Mouse (Mus musculus) kidney, embryonic 14.5 days (tissue): ENCODE data around the gene Snx9. TPM values are rescaled to one million over a fixed set of nuclear protein-coding genes. Genes with fewer than 3 reads are reported as not detected.

Experiments used
- ATAC-seq: fragments of 200-750 bp; cut with Nextera tagmentation; 2 replicates; pipeline ENCODE4 v1.8.0; 2017; ENCODE audit warnings: moderate number of reproducible peaks, mild to moderate bottlenecking, moderate TSS enrichment, moderate library complexity; ENCODE audit not compliant: low FRiP score, low TSS enrichment
- H3K27ac ChIP-seq: fragments of 300-500 bp; sonication (generic); 2 replicates; pipeline ENCODE4 v1.5.1; 2014; ENCODE audit warnings: low read depth, mild to moderate bottlenecking, low read length, moderate library complexity, mixed read lengths
- H3K27me3 ChIP-seq: fragments of 300-500 bp; sonication (generic); 2 replicates; pipeline ENCODE4 v1.6.1; 2014; ENCODE audit warnings: mild to moderate bottlenecking, low read length; ENCODE audit not compliant: control insufficient read depth, insufficient read depth
- H3K36me3 ChIP-seq: fragments of 300-500 bp; sonication (generic); 2 replicates; pipeline ENCODE4 v1.6.1; 2014; ENCODE audit warnings: low read length, mixed read lengths; ENCODE audit not compliant: control insufficient read depth, insufficient read depth
- H3K4me1 ChIP-seq: fragments of 300-500 bp; sonication (generic); 2 replicates; pipeline ENCODE4 v1.6.1; 2014; ENCODE audit warnings: low read length, mixed read lengths; ENCODE audit not compliant: control insufficient read depth, insufficient read depth
- H3K4me2 ChIP-seq: fragments of 300-500 bp; sonication (generic); replicated peaks from 2 replicates; pipeline ENCODE4 v1.6.1; 2014; ENCODE audit warnings: low read depth, mild to moderate bottlenecking, low read length
- H3K4me3 ChIP-seq: fragments of 300-500 bp; sonication (generic); 2 replicates; pipeline ENCODE4 v1.5.1; 2014; ENCODE audit warnings: mild to moderate bottlenecking, low read length
- H3K9ac ChIP-seq: fragments of 300-500 bp; sonication (generic); 2 replicates; pipeline ENCODE4 v1.6.1; 2014; ENCODE audit warnings: low read depth, mild to moderate bottlenecking, low read length, moderate library complexity
- H3K9me3 ChIP-seq: fragments of 300-500 bp; sonication (generic); 2 replicates; pipeline ENCODE4 v1.6.1; 2016; ENCODE audit warnings: low read length; ENCODE audit not compliant: control insufficient read depth
- WGBS: fragments of 180-500 bp; shearing (Covaris S2); extraction: QIAGEN DNeasy Blood & Tissue Kit; methylation state at CpG from one replicate; pipeline ENCODE4 v1.1.7; 2014; 5-methylcytosine and 5-hydroxymethylcytosine counted together
- polyA plus RNA-seq: library from polyadenylated mRNA; unstranded; fragments of >200 nt; fragmentation: Nextera tagmentation; extraction: Ambion mirVana; gene quantifications from 2 replicates; pipeline ENCODE4 v1.2.1, GENCODE M21; 2014

The Snx9 gene
- polyA plus RNA-seq, 1 experiment from 2014 or later: 44.5 TPM

DNA sequence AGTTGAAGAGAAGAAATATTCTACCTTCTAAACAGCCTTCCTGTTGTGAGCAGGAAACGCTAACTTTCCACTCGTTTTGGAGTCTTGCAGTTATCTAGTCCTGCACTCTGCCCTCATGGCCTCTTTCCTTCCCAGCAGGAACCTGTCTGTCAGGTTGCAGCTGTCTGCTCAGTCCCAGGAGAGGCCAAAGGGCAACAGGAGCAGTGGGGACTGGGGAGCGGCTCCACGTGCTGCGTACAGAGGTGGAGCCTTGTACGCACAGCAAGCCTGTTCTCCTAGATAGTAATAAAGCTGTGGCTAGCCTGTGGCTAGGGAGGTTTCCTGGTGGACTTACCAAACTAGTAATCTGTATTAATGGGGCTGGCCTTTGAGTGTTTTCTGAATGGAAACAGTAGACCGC lies 52.0 kb downstream of the Snx9 start:
- Histone ChIP-seq H3K27ac (peak overlapping the region; percentile 70), H3K4me2 (no peak overlapping the region), H3K9ac (no peak overlapping the region), H3K36me3 (peaks cover 20% of the 10 kb centered on the region; the same call in 1 of the 2 replicates), H3K4me3 (no peak overlapping the region), H3K27me3 (no peaks in the 10 kb centered on the region), H3K9me3 (no peaks in the 10 kb centered on the region), H3K4me1 (peaks cover 9% of the 10 kb centered on the region; the same call in 1 of the 2 replicates)
- ATAC-seq: peak; percentile 67
- WGBS: 18% methylated on average over 7 of the region's 7 CpGs

DNA sequence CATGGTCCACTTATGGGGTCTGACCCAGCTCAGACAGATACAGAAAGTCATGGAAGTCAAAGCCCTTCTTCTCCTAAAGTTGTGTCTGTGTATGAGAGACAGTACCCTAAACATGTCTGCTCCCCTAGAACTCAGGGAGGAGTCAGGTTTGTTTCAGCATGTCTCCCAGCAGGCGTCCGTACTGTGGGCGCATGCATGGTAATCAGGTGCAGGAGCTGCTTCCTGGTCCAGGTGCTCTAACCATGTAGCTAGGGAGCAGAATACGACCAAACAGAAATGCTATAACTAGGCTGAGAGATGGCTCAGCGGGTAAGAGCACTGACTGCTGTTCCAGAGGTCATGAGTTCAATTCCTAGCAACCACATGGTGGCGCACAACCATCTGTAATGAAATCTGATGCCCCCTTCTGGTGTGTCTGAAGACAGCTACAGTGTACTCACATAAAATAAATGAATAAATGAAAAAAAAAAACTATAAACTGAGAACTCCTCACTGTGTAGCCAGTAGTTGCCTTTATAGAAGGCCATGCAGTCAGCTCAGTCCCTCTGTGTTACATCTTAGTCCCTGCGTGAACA lies 52.5 kb downstream of the Snx9 start:
- peaks cover 20% of the 10 kb centered on the region; the same call in 1 of the 2 replicates for H3K36me3 ChIP-seq
- no peak overlapping the region for H3K9ac ChIP-seq
- no peaks in the 10 kb centered on the region for H3K27me3 ChIP-seq
- 74% methylated on average over 7 of the region's 7 CpGs for WGBS
- peaks cover 9% of the 10 kb centered on the region; the same call in 1 of the 2 replicates for H3K4me1 ChIP-seq
- H3K27ac ChIP-seq: peak overlapping the region; percentile 70; the same call in 1 of the 2 replicates
- no peak for ATAC-seq
- no peaks in the 10 kb centered on the region for H3K9me3 ChIP-seq
- no peak overlapping the region for H3K4me3 ChIP-seq
- no peak overlapping the region for H3K4me2 ChIP-seq

DNA sequence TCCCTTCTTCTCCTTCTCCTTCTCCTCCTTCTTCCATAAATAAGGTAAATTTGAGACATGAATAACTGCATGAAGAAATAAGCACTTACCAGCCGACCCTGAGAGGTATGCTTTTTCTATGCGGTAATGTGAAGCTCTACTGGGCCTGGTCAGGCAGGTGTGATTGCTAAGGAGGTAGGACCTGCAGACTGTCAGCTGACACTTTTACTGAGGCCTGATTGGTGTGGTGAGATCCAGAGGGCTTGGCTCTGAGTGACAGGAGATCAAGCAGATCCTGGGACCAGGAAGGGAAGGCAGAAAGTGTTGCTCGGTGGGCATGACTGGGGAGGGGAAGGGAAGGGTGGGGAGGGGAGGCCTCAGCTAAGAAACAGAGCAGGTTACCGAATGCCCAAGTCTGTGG lies 54.9 kb downstream of the Snx9 start:
- Histone ChIP-seq H3K27me3 (no peaks in the 10 kb centered on the region), H3K27ac (no peak overlapping the region), H3K36me3 (peaks cover 28% of the 10 kb centered on the region; the same call in 1 of the 2 replicates), H3K9ac (no peak overlapping the region), H3K4me3 (no peak overlapping the region), H3K4me1 (peaks cover 13% of the 10 kb centered on the region; the same call in 1 of the 2 replicates), H3K4me2 (no peak overlapping the region), H3K9me3 (no peaks in the 10 kb centered on the region)
- no peak for ATAC-seq
- 62% methylated on average over 4 of the region's 4 CpGs for WGBS

DNA sequence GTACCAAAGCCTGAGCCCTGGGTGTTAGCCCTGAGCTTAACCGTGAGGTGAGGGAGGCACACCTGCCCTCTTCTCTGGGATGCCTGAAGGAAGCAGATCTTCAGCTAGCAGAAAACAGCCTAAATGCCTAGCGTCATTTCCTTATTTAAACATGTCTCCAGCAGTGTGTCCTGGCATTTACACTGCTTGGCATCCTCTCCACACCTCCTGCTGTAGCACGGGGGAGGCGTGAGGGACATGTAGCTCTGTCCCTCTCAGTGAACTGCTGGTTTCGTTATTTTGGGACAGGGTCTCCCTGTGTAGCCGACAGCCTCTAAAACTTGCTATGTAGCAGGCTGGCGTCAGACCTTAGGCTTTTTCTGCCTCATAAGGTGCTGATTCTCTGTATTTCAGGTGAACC lies 55.5 kb downstream of the Snx9 start:
- Histone ChIP-seq H3K9ac (no peak overlapping the region), H3K4me3 (no peak overlapping the region), H3K4me1 (peaks cover 13% of the 10 kb centered on the region; the same call in 1 of the 2 replicates), H3K9me3 (no peaks in the 10 kb centered on the region), H3K4me2 (no peak overlapping the region), H3K27me3 (no peaks in the 10 kb centered on the region), H3K36me3 (peaks cover 27% of the 10 kb centered on the region; the same call in 1 of the 2 replicates), H3K27ac (no peak overlapping the region)
- 91% methylated on average over 7 of the region's 7 CpGs for WGBS
- no peak for ATAC-seq

DNA sequence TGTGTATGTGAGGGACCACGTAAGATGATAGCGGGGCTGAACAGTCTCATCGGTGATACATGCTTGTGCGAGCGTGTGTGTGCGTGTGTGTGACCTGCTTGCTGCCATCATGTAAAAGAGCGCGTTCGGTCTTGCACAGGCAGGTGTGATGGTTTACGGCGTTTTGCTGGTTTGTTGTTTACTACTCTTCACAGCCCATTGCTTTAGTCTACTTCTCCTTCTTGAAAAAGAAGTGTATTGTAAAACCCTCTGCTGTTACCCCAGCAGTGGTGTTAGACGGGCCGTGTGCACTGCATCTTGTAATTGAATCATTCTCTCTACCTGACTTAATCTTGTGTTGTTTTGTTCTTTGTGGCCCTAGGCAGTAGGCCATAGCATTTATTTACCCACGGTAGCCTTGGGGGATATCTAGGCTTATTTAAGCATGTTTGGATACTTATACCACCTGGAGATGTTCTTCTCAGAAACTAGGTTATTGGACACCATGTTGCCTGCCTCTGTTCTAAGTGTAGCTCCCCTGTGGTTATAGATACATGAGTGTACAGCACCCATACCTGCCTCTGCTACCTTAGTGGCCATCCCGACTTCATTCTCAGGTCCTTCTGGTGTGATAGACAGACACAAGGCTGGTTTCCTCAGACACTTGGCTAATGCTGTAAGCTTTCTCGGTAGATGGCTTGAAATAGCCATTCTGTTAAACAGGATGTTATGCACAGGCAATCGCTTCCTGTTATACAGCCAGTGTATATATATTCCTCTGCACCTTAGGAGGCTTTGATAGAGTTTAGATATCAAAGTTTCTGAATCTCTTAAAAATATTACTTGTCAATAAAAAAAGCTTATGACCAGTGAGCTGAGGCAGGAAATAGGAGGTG lies 56.4 kb downstream of the Snx9 start:
- no peak for ATAC-seq
- Histone ChIP-seq H3K4me1 (peaks cover 9% of the 10 kb centered on the region; the same call in 1 of the 2 replicates), H3K9ac (no peak overlapping the region), H3K4me3 (no peak overlapping the region), H3K27ac (no peak overlapping the region), H3K27me3 (no peaks in the 10 kb centered on the region), H3K9me3 (no peaks in the 10 kb centered on the region), H3K4me2 (no peak overlapping the region), H3K36me3 (peaks cover 34% of the 10 kb centered on the region; the same call in 1 of the 2 replicates)
- 90% methylated on average over 17 of the region's 17 CpGs for WGBS

DNA sequence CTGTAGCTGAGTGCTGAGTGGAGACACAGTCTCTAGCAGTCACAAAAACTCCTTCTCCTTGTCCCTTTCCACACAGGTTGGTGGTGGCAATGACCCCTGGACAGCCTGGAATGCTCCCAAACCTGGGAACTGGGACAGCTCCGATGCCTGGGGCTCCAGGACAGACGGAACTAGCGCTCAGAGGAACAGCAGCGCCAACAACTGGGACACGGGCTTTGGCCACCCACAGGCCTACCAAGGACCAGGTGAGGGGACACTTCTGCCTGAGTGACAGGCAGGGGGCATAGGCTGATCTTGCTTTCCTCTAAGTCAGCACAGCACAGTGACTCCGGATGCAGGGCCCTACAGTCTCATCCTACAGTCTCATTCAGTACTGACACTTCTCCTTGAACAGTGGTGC lies 58.1 kb downstream of the Snx9 start:
- Histone ChIP-seq H3K36me3 (peaks cover 34% of the 10 kb centered on the region; the same call in 1 of the 2 replicates), H3K9ac (no peak overlapping the region), H3K27me3 (no peaks in the 10 kb centered on the region), H3K4me3 (no peak overlapping the region), H3K27ac (no peak overlapping the region), H3K4me2 (no peak overlapping the region), H3K9me3 (no peaks in the 10 kb centered on the region), H3K4me1 (peaks cover 4% of the 10 kb centered on the region; the same call in 1 of the 2 replicates)
- no peak for ATAC-seq
- 84% methylated on average over 6 of the region's 6 CpGs for WGBS

DNA sequence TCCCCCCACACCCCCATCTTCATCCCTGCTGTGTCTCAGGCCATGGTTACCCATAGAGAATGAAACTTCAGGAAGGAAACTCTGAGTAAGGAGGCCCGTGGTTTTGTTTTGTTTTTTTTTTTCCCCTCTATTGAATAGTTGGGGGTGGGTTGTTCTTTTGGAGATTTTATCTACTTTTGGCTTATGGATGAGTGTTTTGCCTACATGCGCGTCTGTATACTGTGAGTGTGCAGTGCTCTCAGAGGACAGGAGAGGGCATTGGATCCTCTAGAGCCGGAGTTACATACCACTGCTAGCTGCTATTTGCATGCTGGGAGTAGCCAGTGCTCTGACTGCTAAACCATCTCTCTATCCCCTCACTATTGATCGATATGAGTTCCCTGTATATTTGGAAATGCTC lies 60.3 kb downstream of the Snx9 start:
- no peak for ATAC-seq
- Histone ChIP-seq H3K9ac (no peak overlapping the region), H3K4me2 (no peak overlapping the region), H3K4me1 (peaks cover 4% of the 10 kb centered on the region; the same call in 1 of the 2 replicates), H3K36me3 (peaks cover 40% of the 10 kb centered on the region), H3K4me3 (no peak overlapping the region), H3K27me3 (no peaks in the 10 kb centered on the region), H3K27ac (no peak overlapping the region), H3K9me3 (no peaks in the 10 kb centered on the region)
- 82% methylated on average over 5 of the region's 5 CpGs for WGBS

DNA sequence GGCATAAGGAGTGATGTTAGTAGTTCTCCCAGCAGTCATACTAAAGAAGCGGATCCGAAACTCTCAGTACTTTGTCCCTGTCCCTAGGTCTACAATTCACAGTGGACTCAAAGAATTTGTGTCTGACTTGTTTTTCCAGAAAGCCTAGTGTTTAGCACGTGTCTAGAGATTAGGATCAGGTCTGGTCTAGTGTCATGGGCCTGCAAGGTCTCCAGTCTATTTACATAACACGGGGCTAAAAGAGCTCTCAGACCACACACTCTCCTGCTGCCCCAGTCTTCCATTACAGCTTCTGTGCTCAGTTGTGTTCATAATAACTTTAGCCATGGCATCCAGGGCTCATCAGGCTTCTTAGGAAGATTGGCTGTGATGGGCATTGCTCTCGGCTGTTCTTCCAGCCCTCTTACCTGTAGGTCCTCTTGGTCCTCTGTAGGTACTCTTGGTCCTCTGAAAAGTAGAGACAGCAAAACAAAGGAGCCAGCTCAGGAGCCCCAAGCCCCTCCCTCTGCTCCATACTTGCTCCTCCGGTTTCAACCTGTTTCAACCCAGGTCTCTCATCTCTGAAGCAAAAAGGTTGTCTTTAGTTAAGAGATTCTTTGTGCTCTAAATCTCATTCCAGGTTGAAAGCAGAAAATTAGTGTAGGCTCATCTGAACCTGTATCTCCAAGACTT lies 62.6 kb downstream of the Snx9 start:
- Histone ChIP-seq H3K4me2 (no peak overlapping the region), H3K36me3 (peaks cover 54% of the 10 kb centered on the region), H3K9me3 (no peaks in the 10 kb centered on the region), H3K4me3 (no peak overlapping the region), H3K9ac (no peak overlapping the region), H3K27ac (peak overlapping the region; percentile 42), H3K27me3 (no peaks in the 10 kb centered on the region), H3K4me1 (peaks cover 4% of the 10 kb centered on the region; the same call in 1 of the 2 replicates)
- WGBS: 60% methylated on average over 6 of the region's 6 CpGs
- ATAC-seq: no peak
